Mouse (Mus musculus) liver, embryonic 14.5 days (tissue): ENCODE data around the gene Top2a.

Source experiments
- CTCF ChIP-seq: IDR thresholded peaks from 2 replicates; pipeline ENCODE4 v1.5.1; 2016; ENCODE audit warnings: antibody characterized with exemption, low read depth, control low read depth
- EP300 ChIP-seq: IDR thresholded peaks from 2 replicates; pipeline ENCODE4 v1.6.1; 2016; ENCODE audit warnings: antibody characterized with exemption, low read depth

GRCm38 (mm10) chr11:99067591-99067990, 43.6 kb upstream of the Top2a start:
- TF ChIP-seq CTCF (no peak), EP300 (no peak)
